ENCODE assay signal across 17 mouse cellular contexts in genomic region chr10:39185545-39185906, GRCm38 (mm10). TPM values are rescaled to one million over a fixed set of nuclear protein-coding genes. Genes with fewer than 3 reads are reported as not detected.
"Had no signal": no experiment of that assay in that cellular context is flagged by ENCODE, and none has a peak within 500 bp of the region (broad histone marks: within the 10 kb centered on the region; RNA-seq: fewer than 3 reads in every experiment).

No protein-coding gene starts in this region.

- H3K9me3 ChIP-seq: liver, embryonic 12.5 days; midbrain, embryonic 10.5 days; midbrain, embryonic 15.5 days; neural tube, embryonic 13.5 days; stomach, embryonic 15.5 days had no signal

- H3K9ac ChIP-seq: liver, embryonic 12.5 days; midbrain, embryonic 15.5 days; neural tube, embryonic 13.5 days; stomach, embryonic 15.5 days had no signal

- H3K4me2 ChIP-seq: liver, embryonic 12.5 days; midbrain, embryonic 15.5 days; neural tube, embryonic 13.5 days; stomach, embryonic 15.5 days had no signal

- DNase-seq: kidney, adult 11 months; kidney, adult 9 months; kidney, postnatal 36 days; left cerebral cortex, postnatal 4 days; lung, postnatal 4 days; retina, postnatal 1 day; spleen, adult 18-20 months; thymus, adult 2 months; thymus, postnatal 25 days had no signal

- H3K4me3 ChIP-seq: liver, embryonic 12.5 days; midbrain, embryonic 10.5 days; midbrain, embryonic 15.5 days; neural tube, embryonic 13.5 days; stomach, embryonic 15.5 days had no signal

- ATAC-seq: liver, embryonic 12.5 days had no signal

- H3K27me3 ChIP-seq: liver, embryonic 12.5 days; midbrain, embryonic 15.5 days; neural tube, embryonic 13.5 days; stomach, embryonic 15.5 days had no signal

- H3K27ac ChIP-seq: kidney, postnatal 0 days; liver, embryonic 12.5 days; midbrain, embryonic 10.5 days; stomach, embryonic 15.5 days had no signal

- H3K4me1 ChIP-seq: liver, embryonic 12.5 days; midbrain, embryonic 10.5 days; neural tube, embryonic 13.5 days; stomach, embryonic 15.5 days had no signal

- H3K36me3 ChIP-seq: liver, embryonic 12.5 days; midbrain, embryonic 10.5 days; midbrain, embryonic 15.5 days; neural tube, embryonic 13.5 days; stomach, embryonic 15.5 days had no signal

RNA-seq across cellular contexts. Expression of gene Ccn6, which starts 21.9 kb away (rescaled TPM):
- polyA plus RNA-seq: liver, embryonic 12.5 days; liver, embryonic 16.5 days; testis, adult 2 months; thymus, adult 2 months had no signal
